Mouse (Mus musculus) cortical plate, adult 2 months (tissue): ENCODE measurements around the gene Scarf1. TPM values are rescaled to one million over a fixed set of nuclear protein-coding genes. Genes with fewer than 3 reads are reported as not detected.

ENCODE experiments used
- H3K27ac ChIP-seq: fragments of 200-500 bp; 2 replicates; pipeline ENCODE4 v1.5.1; 2012; ENCODE audit warnings: low read length, control low read depth, inconsistent platforms; ENCODE audit not compliant: insufficient read depth
- H3K4me1 ChIP-seq: fragments of 200-500 bp; 2 replicates; pipeline ENCODE4 v1.6.1; 2011; ENCODE audit warnings: low read length; ENCODE audit not compliant: control insufficient read depth, insufficient read depth
- H3K4me3 ChIP-seq: fragments of 200-500 bp; 2 replicates; pipeline ENCODE4 v1.5.1; 2011; ENCODE audit warnings: mild to moderate bottlenecking, low read length, control low read depth; ENCODE audit not compliant: insufficient read depth
- CTCF ChIP-seq: fragments of 200-500 bp; IDR thresholded peaks from 2 replicates; pipeline ENCODE4 v1.5.1; 2011; ENCODE audit warnings: mild to moderate bottlenecking, control low read depth, low read length; ENCODE audit not compliant: insufficient read depth; ENCODE audit errors: extremely low read depth
- POLR2A ChIP-seq: fragments of 200-500 bp; IDR thresholded peaks from 2 replicates; pipeline ENCODE4 v1.6.1; 2011; ENCODE audit warnings: mild to moderate bottlenecking, low read length, control low read depth; ENCODE audit not compliant: insufficient read depth; ENCODE audit errors: extremely low read depth
- polyA plus RNA-seq: library from polyadenylated mRNA; depleted of rRNA; stranded (reverse); fragments of >200 nt; gene quantifications from 2 replicates; pipeline ENCODE4 v1.2.3, GENCODE M21; 2012; rRNA removed

Scarf1 gene
- polyA plus RNA-seq, 1 experiment = 3.2 TPM

DNA sequence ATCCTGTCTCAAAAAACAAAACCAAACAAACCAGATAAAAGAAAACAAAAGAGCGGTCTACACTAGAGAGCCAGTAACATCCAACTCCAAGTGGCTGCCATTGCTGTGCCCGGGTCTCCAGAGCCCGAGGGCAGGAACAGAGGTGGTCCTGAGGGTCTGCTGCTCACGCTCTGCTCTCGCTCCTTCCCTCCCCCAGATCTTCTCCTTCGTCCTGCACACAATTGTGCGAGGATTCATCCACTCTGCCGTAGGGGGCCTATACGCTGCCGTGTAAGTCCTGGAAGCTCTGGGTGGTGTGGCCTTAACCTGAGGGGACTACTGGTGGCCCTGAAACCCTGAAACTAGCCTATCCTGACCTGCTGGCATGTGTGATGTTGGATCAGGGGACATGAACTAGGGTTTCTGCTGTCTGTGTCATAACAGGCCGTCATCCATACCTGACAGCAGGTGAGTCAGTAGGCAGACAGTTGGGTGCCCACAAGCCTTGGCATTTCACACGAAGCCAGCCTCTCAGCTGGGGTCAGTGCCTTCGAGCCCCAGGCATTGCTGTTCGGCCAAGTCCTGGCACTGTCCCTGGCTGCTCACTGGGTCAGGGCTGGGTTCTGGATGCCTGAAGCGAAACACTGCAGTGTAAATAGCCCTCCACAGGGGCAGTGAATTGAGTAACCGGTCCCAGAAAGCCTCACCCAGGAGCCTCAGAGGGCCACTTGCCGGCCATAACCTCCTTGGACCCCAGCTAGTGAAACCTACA lies 57.2 kb downstream of the Scarf1 start:
- TF ChIP-seq CTCF (no peak), POLR2A (no peak)
- peaks cover 6% of the 10 kb centered on the region for H3K4me1 ChIP-seq
- H3K4me3 ChIP-seq = no peak overlapping the region
- H3K27ac ChIP-seq = no peak overlapping the region

DNA sequence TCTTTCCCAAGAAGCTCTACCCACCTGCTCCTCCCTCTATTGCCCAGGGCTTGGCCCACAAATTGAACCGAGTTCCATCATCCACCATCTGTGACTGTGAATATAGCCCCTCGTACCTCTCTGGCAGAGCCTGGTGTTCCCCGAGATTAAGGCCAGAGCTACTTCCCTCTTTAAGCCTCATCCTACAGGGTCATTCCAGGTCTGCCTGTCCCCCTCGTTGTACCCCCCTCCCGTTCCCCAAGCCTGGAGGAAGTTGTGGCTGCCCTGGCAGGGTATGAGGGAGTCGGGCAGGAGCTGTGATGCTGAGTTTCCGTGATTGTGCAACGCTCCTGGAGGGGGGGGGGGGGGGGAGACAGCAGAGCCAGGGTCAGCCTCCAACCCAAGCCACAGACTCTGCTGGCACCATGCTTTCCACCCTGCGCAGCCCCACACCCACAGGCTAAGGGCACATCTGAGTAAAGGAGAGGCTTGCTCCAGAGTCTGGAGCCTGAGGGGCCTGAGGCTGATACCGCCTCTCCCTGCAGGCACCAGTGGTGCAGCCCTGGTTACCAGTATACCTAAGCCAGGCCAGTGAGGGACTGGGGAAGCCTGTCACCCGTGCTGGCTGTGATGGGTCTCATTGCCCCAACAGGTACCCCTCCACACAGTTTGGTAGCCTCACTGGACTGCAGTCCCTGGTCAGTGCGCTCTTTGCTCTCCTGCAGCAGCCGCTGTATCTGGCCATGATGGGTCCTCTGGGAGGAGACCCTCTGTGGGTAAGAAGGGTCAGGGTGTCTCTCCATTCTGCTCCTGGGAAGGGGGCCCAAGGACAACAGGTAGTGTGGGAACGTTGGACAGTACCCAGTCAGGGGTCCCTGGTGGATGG lies 58.0 kb downstream of the Scarf1 start:
- Histone ChIP-seq H3K4me3 (no peak overlapping the region), H3K27ac (no peak overlapping the region), H3K4me1 (peaks cover 6% of the 10 kb centered on the region)
- TF ChIP-seq CTCF (no peak), POLR2A (no peak)

- Histone ChIP-seq H3K4me3 (no peak overlapping the region), H3K27ac (no peak overlapping the region), H3K4me1 (peaks cover 6% of the 10 kb centered on the region)
- TF ChIP-seq POLR2A (no peak), CTCF (no peak)
Observed at GRCm38 (mm10) chr11:75572301-75572791, 59.0 kb downstream of the Scarf1 start.

DNA sequence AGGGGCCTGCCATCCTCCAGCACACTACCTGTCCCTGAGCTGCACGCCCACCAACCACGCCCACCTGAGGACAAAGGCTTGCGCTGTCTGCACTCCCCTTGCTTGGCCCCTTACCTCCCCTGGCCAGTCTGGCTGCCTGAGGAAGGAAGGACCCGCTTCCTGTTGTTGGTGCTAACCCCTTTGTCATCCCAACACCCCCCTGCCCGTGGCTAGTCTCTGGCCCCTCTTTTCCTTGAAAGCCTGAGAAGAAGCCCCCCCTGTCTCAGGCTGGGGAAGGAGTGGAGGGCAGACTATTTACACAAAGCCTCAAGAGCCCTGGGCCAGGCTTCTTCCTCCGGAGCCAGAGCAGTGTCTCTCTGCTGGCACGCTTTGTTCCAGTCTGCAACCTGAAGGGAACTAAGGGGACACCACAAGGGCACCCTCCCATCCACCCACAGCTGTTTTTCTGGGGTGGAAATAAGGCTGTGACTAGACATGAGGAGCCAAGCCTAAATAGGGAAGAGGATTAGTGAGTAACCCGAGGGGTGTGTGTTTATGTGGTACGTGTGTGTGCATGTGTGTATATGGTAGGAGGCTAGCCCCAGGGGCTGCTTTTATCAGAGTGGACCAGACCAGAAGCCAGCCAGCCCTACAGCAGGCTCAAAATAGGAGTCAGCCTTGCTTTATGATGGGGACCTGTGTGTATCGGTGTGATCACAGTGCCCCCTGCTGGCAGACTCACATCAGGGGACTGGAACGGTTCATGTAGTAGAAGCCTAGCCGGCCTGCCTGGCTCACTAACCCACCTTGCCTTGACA lies 59.7 kb downstream of the Scarf1 start:
- Histone ChIP-seq H3K27ac (peak overlapping the region; percentile 24; the same call in 1 of the 2 replicates), H3K4me1 (peaks cover 6% of the 10 kb centered on the region), H3K4me3 (no peak overlapping the region)
- TF ChIP-seq POLR2A (0 out of 2 replicates have a peak, but pooled peaks have one; percentile 7), CTCF (peak; percentile 94)

DNA sequence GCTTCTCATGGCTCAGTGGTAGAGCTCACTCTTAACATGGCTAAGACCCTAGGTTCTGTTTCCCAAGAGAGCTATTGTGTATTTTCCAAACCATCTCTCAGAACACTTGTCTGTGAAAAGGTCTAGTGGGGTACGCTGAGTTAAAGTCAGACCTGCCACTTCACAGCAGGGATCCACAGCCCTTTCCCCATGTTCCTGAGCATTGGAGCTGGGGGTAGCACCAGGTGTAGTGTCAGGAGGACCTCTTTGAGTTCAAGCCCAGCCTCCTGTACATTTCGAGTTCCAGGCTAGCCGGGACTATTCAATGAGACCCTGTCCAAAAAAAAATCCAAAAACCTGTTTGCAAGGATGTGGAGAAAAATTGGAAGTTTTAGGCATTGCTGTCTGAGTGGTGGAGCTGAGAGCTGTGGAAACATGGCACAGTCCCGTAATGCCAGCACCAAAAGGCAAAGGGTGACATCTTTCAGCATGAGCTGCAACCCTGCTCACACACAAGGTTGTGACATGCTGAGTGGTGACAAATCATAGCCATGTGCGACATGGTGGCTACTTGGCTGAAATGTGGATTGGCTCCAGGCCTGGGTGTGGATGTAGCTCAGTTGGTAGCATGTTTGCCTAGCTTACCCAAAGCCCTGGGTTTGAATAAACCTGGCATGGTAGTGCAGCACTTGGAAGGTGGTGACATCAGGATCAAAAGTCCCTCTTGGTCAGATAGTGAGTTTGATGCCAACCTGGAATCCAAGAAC lies 61.2 kb downstream of the Scarf1 start:
- H3K4me3 ChIP-seq = no peak overlapping the region
- H3K4me1 ChIP-seq = peaks cover 6% of the 10 kb centered on the region
- H3K27ac ChIP-seq = no peak overlapping the region
- no peak for TF ChIP-seq POLR2A
- no peak for TF ChIP-seq CTCF

DNA sequence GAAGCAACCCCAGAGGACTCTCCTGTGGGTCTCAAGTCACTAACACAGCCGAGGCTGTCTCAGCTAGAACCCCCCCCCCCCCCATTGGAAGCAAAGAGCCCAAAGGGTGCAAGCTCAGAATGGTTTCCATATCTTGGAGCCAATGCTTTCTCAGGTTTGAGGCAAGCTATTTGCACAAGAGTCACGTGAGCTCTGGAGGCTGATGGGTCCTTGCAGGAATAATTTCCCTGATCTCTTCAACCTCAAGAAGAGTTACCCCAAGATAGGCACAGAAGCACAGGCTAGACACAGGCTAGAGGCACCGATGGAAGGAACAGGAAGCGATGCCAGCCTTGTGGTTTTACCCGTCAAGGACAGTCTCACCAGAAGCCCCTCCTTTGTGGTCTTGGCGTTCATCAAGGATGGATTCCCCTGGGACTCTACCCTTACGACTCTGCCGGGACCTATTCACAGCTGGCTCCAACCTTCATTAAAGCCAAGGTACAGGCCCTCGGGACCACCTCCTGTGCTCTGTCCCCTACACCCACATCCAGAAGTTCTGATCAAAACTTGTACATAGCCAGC lies 62.3 kb downstream of the Scarf1 start:
- TF ChIP-seq CTCF = no peak
- TF ChIP-seq POLR2A = no peak
- no peak overlapping the region for H3K27ac ChIP-seq
- H3K4me3 ChIP-seq = no peak overlapping the region
- H3K4me1 ChIP-seq = peaks cover 6% of the 10 kb centered on the region

Other genes with a start within 250 kb of the Scarf1 start
- gene Rpa1, start 165.2 kb upstream of the Scarf1 start, polyA plus RNA-seq = 31.6 and 36.1 TPM in 2 replicates
- 9.5 and 10.0 TPM in 2 replicates for gene Smyd4, start 165.1 kb upstream of the Scarf1 start, polyA plus RNA-seq
- gene Serpinf1, start 90.8 kb upstream of the Scarf1 start, polyA plus RNA-seq = 13.7 and 15.9 TPM in 2 replicates
- gene Serpinf2, start 73.9 kb upstream of the Scarf1 start, polyA plus RNA-seq = 0.15 and 0.26 TPM in 2 replicates
- 12.8 and 14.1 TPM in 2 replicates for gene Wdr81, start 58.8 kb upstream of the Scarf1 start, polyA plus RNA-seq
- 0.89 and 1.3 TPM in 2 replicates for gene Tlcd2, start 51.8 kb upstream of the Scarf1 start, polyA plus RNA-seq
- 88.8 and 89.2 TPM in 2 replicates for gene Prpf8, start 26.7 kb upstream of the Scarf1 start, polyA plus RNA-seq
- gene Rilp, start 3.4 kb upstream of the Scarf1 start, polyA plus RNA-seq = 2.8 TPM in 2 replicates
- 32.0 and 34.3 TPM in 2 replicates for gene Slc43a2, start 18.2 kb downstream of the Scarf1 start, polyA plus RNA-seq
- 259 TPM in 2 replicates for gene Pitpna, start 74.6 kb downstream of the Scarf1 start, polyA plus RNA-seq
- 66.1 and 68.9 TPM in 2 replicates for gene Inpp5k, start 117.4 kb downstream of the Scarf1 start, polyA plus RNA-seq
- gene Myo1c, start 137.0 kb downstream of the Scarf1 start, polyA plus RNA-seq = 17.7 and 19.0 TPM in 2 replicates
- 80.5 and 82.5 TPM in 2 replicates for gene Crk, start 165.7 kb downstream of the Scarf1 start, polyA plus RNA-seq
- 955 and 987 TPM in 2 replicates for gene Ywhae, start 219.3 kb downstream of the Scarf1 start, polyA plus RNA-seq